Mouse (Mus musculus) lung, embryonic 14.5 days (tissue): ENCODE data around the gene Slc12a4. TPM values are rescaled to one million over a fixed set of nuclear protein-coding genes. Genes with fewer than 3 reads are reported as not detected.

Source experiments
- ATAC-seq: fragments of 200-750 bp; cut with Nextera tagmentation; 2 replicates; pipeline ENCODE4 v1.8.0; 2017; ENCODE audit warnings: mild to moderate bottlenecking, moderate TSS enrichment, moderate library complexity; ENCODE audit not compliant: insufficient read depth
- DNase-seq: peaks from one replicate; pipeline ENCODE4 v3.0.0-alpha.2; 2015
- H3K27ac ChIP-seq: fragments of 300-500 bp; sonication (generic); 2 replicates; pipeline ENCODE4 v1.5.1; 2014; ENCODE audit warnings: low read depth, mild to moderate bottlenecking, moderate library complexity
- H3K27me3 ChIP-seq: fragments of 300-500 bp; sonication (generic); 2 replicates; pipeline ENCODE4 v1.6.1; 2014; ENCODE audit warnings: low read length, control low read depth; ENCODE audit not compliant: insufficient read depth
- H3K36me3 ChIP-seq: fragments of 300-500 bp; sonication (generic); 2 replicates; pipeline ENCODE4 v1.6.1; 2014; ENCODE audit warnings: control low read depth; ENCODE audit not compliant: insufficient read depth
- H3K4me1 ChIP-seq: fragments of 300-500 bp; sonication (generic); 2 replicates; pipeline ENCODE4 v1.6.1; 2014; ENCODE audit warnings: antibody characterized with exemption, control low read depth; ENCODE audit not compliant: insufficient read depth
- H3K4me2 ChIP-seq: fragments of 300-500 bp; sonication (generic); 2 replicates; pipeline ENCODE4 v1.6.1; 2014; ENCODE audit warnings: mild to moderate bottlenecking
- H3K4me3 ChIP-seq: fragments of 300-500 bp; sonication (generic); 2 replicates; pipeline ENCODE4 v1.5.1; 2014; ENCODE audit warnings: low read depth, low read length
- H3K9ac ChIP-seq: fragments of 300-500 bp; sonication (generic); 2 replicates; pipeline ENCODE4 v1.6.1; 2014
- H3K9me3 ChIP-seq: fragments of 300-500 bp; sonication (generic); 2 replicates; pipeline ENCODE4 v1.6.1; 2016; ENCODE audit warnings: low read depth, low read length, control low read depth
- CTCF ChIP-seq: IDR thresholded peaks from 2 replicates; pipeline ENCODE4 v1.5.1; 2016; ENCODE audit warnings: antibody characterized with exemption, low read depth
- WGBS: fragments of 180-500 bp; shearing (Covaris S2); extraction: QIAGEN DNeasy Blood & Tissue Kit; methylation state at CpG from one replicate; pipeline ENCODE4 v1.1.7; 2014; 5-methylcytosine and 5-hydroxymethylcytosine counted together
- polyA plus RNA-seq: library from polyadenylated mRNA; unstranded; fragments of >200 nt; fragmentation: Nextera tagmentation; extraction: Ambion mirVana; gene quantifications from 2 replicates; pipeline ENCODE4 v1.2.1, GENCODE M21; 2014

Slc12a4 gene
- polyA plus RNA-seq, 1 experiment from 2014 or later = 35.8 TPM

GRCm38 (mm10) chr8:105942542-105942941, 23.4 kb downstream of the Slc12a4 start:
- WGBS = 89% methylated on average over 5 of the region's 5 CpGs

DNA sequence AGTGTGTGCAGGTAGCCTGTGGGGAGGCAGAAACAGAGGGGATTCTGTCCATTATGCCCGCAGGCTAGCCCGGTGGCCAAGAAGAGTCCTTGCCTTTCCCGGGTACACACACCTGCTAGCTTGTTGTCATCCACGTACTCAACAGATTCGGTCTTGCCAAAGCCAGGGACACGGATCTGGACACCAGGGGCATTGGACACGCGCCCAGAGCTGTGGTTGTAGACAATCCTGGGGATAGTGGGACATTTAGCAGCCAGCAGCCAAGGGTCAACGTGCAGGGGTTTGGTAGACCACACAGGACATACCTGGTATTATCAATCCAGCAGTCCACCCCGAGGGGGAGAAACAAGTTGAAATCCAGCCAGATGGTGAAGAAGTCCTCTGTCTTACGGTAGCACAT, 23.9 kb downstream of the Slc12a4 start:
- H3K9me3 ChIP-seq = no peaks in the 10 kb centered on the region
- 90% methylated on average over 11 of the region's 11 CpGs for WGBS
- DNase-seq = no peak
- H3K27me3 ChIP-seq = no peaks in the 10 kb centered on the region
- H3K27ac ChIP-seq = no peak overlapping the region
- no peaks in the 10 kb centered on the region for H3K4me1 ChIP-seq
- peaks cover 57% of the 10 kb centered on the region for H3K36me3 ChIP-seq
- no peak overlapping the region for H3K9ac ChIP-seq
- TF ChIP-seq CTCF = no peak
- no peak overlapping the region for H3K4me2 ChIP-seq
- H3K4me3 ChIP-seq = no peak overlapping the region
- ATAC-seq = no peak

More at GRCm38 (mm10) chr8:105942542-105942941, 23.4 kb downstream of the Slc12a4 start:
- Histone ChIP-seq H3K4me2 (no peak overlapping the region), H3K4me1 (no peaks in the 10 kb centered on the region), H3K9ac (no peak overlapping the region), H3K9me3 (no peaks in the 10 kb centered on the region), H3K27me3 (no peaks in the 10 kb centered on the region), H3K4me3 (no peak overlapping the region), H3K36me3 (peaks cover 62% of the 10 kb centered on the region), H3K27ac (no peak overlapping the region)
- ATAC-seq (no peak), DNase-seq (no peak)
- no peak for TF ChIP-seq CTCF

DNA sequence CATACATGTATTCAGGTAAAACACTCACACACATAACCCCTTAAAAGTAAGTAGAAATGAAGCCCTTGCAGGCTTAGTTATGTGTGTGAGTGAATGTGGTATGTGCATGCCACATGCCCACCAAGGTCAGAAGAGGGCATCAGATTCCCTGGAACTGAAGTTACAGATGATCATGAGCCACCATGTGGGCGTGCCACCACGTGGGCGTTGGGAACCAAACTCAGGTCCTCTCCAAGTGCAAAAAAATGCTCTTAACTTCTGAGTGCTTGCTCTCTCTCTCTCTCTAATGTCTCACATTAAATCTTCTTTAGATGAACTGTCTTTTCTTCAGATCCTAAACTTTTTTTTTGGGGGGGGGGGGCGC, 27.6 kb downstream of the Slc12a4 start, which contains the start of gene Psmb10:
Gene Psmb10 (minus strand): TSS at position 139 of the 364 bp plus-strand sequence.
- Histone ChIP-seq H3K4me2 (peak within 1 kb of the TSS; percentile 96), H3K36me3 (peaks cover 19% of the 10 kb centered on the region), H3K4me1 (peaks cover 5% of the 10 kb centered on the region; the same call in 1 of the 2 replicates), H3K4me3 (peak within 1 kb of the TSS; percentile 70), H3K9me3 (no peaks in the 10 kb centered on the region), H3K9ac (peak within 1 kb of the TSS; percentile 75), H3K27me3 (no peaks in the 10 kb centered on the region), H3K27ac (peak within 1 kb of the TSS; percentile 69)
- 8% methylated on average over 4 of the region's 4 CpGs for WGBS
- DNase-seq (peak; percentile 47), ATAC-seq (no peak)
- TF ChIP-seq CTCF = no peak

DNA sequence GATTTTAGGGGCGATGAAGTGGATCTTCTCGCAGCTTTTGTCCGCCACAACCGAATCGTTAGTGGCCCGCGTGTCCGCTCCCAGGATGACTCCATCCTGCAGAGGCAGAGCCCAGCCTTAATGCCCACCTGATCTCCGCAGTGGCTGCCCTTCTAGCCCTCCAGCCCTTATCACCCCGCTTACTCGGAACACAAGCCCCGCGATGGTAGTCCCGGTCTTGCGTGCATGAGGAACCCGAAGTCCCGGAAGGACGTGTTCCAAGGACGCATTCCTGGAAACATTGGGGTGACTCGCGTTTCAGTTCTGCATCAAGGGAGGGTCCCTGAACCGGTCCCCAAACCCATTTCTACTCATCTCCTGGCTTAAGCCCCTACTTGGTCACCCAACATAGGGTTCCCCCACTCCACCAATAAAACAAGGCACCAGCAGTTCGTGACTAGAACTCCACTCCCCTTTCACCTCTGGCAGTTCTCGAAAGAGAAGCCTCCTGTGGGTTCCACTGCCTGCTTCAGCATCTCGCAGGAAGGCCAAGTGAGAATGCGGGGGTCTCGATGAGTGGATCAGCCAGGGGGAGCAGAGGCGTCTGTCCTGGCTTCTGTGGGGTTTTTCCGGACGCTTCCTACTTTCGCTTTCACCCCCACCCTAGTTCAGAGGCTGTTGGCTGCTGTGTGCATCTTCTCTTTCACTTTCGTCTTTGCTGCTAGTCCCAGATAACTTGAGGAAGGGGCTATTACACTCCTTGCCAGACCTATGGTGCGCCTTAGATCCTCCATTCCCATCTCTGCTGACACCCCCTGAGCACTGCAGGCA, 28.2 kb downstream of the Slc12a4 start:
- no peaks in the 10 kb centered on the region for H3K27me3 ChIP-seq
- DNase-seq = peak; percentile 55

GRCm38 (mm10) chr8:105936866-105937475, 28.9 kb downstream of the Slc12a4 start:
- peak; percentile 86 for ATAC-seq
- under 1% methylated on average over 30 of the region's 30 CpGs for WGBS
- peak; percentile 94 for DNase-seq
- no peaks in the 10 kb centered on the region for H3K9me3 ChIP-seq
- peak overlapping the region; percentile 69 for H3K27ac ChIP-seq
- H3K4me2 ChIP-seq = peak overlapping the region; percentile 96
- no peaks in the 10 kb centered on the region for H3K27me3 ChIP-seq
- peaks cover 12% of the 10 kb centered on the region; the same call in 1 of the 2 replicates for H3K36me3 ChIP-seq
- peaks cover 5% of the 10 kb centered on the region; the same call in 1 of the 2 replicates for H3K4me1 ChIP-seq
- H3K4me3 ChIP-seq = peak overlapping the region; percentile 70
- TF ChIP-seq CTCF = no peak
- peak overlapping the region; percentile 75 for H3K9ac ChIP-seq

More for the DNA sequence above, 28.2 kb downstream of the Slc12a4 start:
- Histone ChIP-seq H3K4me1 (peaks cover 5% of the 10 kb centered on the region; the same call in 1 of the 2 replicates), H3K36me3 (peaks cover 14% of the 10 kb centered on the region), H3K4me2 (peak overlapping the region; percentile 96), H3K4me3 (peak overlapping the region; percentile 70), H3K27ac (peak overlapping the region; percentile 69), H3K9me3 (no peaks in the 10 kb centered on the region), H3K9ac (peak overlapping the region; percentile 75)
- WGBS = 2% methylated on average over 33 of the region's 33 CpGs
- no peak for TF ChIP-seq CTCF
- ATAC-seq = peak; percentile 42

DNA sequence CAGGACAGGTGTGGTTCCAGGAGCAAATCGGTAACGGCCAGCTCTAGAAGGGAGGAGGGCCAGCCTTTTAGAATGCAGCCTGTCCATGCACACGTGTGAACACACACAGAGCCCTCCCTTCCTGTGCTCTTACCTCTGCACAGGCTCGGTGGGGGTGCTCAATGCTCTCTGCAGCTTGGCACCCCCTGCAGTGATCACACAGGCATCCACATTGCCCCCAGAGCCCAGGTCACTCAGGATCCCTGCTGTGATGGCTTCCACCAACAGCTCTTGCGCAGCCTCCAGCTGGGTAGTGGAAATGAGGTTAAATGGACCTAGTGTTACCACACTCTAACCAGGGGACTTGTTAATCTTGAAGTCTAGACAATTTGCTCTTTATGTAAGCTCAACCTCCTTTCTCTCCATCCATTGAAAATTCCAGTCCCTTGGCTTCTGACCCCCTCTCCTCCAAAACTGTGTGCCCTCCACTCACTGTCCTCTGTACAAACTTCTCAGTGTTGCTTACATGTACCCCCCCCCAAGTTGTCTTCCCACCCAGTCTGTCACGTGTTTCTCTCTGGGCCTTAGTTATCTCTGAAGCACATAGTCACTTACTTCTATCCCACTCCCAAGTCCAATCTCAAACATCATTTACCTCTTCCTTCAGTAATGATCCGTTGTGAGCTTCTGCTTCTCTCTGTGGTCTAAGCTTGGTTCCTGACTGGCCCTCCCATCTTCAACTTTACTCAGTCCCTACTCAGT, 29.9 kb downstream of the Slc12a4 start:
- Histone ChIP-seq H3K4me2 (peak overlapping the region; percentile 96), H3K9ac (peak overlapping the region; percentile 75), H3K4me3 (peak overlapping the region; percentile 70), H3K4me1 (peaks cover 5% of the 10 kb centered on the region; the same call in 1 of the 2 replicates), H3K9me3 (no peaks in the 10 kb centered on the region), H3K27me3 (no peaks in the 10 kb centered on the region), H3K36me3 (peaks cover 19% of the 10 kb centered on the region; the same call in 1 of the 2 replicates), H3K27ac (peak overlapping the region; percentile 27; the same call in 1 of the 2 replicates)
- ATAC-seq (no peak), DNase-seq (no peak)
- TF ChIP-seq CTCF = no peak
- WGBS = 23% methylated on average over 7 of the region's 7 CpGs
